Mouse (Mus musculus): ENCODE data around the gene Tectb.
A peak's percentile ranks its signal among the peaks of the same experiment; 100 is the strongest.
"Not testable (repeated sequence)": the region's sequence is repeated elsewhere in the genome, so short reads cannot be mapped to it uniquely, and the experiment has no call there.

Tectb gene

DNA sequence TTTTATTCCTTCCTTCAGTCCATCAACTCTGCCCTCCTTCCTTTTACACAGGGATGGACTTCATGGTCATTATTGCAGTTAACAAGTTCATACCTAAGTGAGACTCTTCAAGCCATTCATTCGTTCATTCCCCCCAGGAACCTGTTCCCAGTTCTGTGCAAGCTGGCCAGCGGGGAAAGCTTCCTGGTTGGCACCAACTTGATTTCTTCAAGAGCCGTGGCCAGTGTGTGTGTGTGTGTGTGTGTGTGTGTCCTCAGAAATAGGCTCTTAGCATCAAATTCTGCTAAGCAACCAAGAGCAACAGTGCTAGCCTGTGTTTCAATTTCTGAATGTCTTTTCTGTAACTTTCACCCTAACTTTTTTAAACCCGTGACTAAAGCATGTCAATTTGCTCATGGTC, 14.6 kb upstream of the Tectb start:
- DNase-seq, result peak; percentile 45

DNA sequence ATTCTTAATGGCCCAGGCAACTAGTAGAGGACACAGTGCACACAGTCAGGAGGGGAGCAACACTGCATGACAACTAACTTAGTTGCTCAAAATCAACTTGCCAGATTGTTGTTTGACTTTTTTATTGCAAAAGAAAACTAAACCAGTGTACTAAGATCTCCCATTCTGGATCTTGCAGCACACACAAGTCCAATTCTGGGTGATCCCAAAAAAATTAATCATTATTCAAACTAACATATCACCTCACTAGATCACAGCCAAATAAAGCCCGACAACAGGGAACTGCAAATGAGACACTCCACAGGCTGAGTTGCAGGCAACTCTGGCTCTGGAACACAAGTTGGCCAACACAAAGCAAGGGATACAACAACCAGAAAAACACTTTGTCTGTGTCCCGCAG, 13.8 kb upstream of the Tectb start:
- no peak for DNase-seq

DNA sequence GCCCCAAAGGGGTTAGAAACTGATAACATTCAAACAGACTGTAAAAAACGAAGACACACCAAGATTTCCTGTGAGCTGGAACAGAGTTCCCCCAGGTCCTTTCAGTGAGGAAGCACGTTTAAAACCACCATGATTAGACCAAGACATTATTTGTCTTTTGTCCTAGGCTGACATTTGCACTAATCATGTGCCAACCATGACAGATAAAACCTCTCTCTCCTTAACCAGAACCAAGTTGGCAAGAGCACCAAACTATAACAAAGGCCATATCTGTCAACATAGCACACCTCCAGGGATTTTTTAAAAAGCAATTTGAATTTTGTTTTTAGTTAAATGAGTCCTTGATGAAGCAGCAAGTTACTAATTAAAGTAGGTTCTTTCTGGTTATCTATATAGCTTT, 12.8 kb upstream of the Tectb start:
- DNase-seq, result no peak

DNA sequence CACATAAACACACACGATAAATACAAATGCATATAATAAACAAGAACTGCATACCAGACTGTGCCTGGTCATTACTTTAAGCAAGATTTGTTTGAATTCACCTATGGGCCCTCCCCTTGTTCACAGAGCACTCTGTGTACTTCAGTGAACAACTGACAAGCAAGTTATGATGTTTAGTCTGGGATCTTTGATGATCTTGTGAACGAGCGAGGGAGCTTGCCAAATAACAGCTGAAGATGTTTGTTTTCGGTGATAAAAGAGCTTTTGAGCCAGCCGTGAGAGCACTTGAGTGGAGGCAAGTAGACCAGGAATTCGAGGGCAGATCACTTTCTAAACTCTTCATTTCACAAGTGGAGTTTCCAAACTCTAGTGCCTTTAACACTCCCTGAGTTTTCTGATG, 12.2 kb upstream of the Tectb start:
- peak; percentile 72 for DNase-seq

DNA sequence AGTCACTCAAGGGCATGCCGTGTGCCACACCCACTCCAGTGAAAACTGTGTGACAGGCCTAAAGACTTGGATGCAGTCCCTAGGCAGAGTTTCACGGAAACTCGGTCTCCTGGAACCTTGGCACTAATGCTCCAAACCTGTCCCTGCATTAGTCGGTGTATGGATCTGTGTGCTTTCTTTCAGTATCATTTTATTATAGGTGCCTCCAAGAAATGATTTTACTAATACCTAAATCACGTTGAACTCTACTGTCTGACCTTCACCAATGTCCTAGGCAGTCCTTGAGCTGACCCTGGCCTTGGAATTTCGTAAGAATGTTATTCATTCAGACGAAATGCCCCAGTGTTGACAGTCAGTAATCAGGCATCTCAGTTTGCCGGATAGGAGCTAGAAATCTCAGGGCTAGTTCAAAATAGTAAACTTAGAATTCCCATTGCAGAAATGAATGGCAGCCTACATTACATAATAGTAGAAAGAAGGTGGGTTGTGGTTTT, 11.2 kb upstream of the Tectb start:
- not testable (repeated sequence) for DNase-seq

DNA sequence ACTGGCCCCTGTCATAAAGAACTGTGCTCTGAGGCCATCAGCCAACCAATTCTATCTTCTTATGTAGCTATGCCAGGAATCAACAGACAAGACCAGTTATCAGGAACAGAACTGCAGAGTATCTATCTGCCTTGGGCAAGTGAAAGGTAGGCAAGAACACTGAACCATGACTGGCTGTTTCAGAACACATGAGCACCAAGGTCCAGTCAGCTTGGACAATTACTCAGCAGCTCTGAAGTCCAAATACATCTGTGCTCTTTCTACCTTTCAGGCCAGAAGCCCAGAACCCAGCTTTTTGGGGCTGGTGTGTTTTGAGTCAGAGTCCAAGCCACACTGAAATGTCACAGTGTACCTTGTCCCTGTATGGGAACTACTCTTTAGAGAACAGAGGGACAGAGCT, 10.1 kb upstream of the Tectb start:
- DNase-seq, result no peak

DNA sequence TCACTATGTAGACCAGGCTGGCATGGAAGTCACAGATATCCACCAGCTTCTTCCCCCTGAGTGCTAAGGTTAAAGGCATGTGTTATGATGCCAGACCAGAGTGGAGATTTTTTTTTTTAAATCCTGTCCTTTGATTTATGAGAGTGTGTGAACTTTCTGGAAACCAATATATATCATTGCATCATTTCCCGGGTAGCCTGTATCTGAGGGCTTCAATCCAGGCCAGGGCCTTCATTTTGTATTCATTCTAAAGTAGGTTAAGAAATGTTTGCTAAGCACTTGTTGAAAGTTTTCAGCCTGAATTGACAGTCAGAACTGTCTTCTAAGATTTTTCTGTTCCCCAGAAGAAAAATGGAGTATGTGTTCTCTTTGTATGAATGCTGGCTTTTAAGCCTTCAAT, 8.9 kb upstream of the Tectb start:
- no peak for DNase-seq

DNA sequence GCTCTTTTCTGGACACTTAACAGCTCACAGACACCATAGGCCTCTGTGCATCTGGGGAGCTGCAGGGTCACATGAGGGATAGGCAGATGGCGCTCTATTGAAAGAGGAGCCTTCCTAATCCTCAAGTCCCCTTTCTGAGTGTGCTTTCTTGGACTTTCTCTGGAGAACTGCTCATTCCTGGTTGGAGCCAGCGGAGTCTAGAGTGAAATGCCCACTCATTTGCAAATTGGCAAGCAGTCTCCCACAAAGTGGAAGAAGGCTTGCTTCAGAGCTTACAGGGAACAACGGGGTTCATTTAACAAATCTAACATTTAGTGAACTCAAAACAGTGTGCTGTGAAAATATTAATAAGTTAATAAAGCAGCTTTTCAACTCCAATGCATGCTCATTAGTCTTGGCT, 3.4 kb upstream of the Tectb start:
- no peak for DNase-seq

DNA sequence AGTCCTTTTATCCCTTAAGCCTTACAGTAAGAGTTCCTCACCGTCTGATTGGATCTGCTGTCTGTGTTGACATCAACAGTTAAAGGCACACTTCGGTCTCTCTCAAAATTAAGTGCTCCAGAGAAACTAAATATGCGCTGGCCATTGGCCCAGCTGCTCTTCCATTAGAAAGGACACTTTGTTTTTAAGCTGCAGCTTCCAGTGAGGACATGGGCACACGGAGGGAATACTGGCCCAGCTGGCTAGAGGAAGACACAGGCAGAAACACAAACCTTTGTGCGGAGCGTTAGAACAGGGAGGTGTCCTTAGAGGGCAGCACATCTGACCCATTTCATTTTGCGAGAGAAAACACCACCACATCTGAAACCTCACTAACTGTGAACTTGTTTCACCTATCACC, 3.9 kb downstream of the Tectb start:
- DNase-seq, result no peak

DNA sequence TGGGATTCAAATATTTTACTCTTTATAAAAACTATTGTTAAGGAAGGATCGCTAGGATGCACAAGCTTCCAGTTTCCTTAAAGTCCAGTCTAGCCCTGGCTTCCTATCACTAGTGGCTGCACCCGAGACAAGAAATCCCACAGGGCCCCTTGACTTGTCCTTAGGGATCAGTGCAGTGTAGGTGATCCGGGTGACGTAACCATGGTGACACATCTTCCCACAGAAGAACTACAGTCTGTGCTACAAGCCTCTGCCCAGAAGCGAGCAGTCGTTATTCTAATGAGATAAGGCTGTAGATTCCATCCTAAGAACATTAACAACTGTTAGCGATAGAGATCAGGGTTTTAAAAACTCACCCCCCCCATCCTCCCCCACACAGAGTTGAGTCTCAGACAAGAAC, 4.5 kb downstream of the Tectb start:
- DNase-seq, result no peak

DNA sequence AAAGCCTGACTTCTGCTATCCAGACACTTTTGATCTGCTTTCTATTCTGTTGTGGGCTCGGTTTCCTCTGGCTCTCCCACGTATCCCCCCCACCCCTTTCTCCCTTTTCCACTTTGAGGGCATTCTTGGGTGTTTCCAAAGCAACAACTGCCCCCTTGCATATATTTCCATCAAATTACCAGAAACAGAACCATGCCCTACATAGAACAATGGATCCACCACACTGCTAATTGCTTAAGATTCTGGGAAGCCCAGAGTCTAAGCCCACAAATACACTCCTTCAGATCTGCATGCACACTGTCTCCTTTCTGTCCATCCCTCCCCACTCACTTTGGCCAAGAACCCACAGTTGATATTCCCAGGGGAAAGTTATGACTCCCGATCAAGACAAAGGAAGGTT, 5.1 kb downstream of the Tectb start:
- no peak for DNase-seq

DNA sequence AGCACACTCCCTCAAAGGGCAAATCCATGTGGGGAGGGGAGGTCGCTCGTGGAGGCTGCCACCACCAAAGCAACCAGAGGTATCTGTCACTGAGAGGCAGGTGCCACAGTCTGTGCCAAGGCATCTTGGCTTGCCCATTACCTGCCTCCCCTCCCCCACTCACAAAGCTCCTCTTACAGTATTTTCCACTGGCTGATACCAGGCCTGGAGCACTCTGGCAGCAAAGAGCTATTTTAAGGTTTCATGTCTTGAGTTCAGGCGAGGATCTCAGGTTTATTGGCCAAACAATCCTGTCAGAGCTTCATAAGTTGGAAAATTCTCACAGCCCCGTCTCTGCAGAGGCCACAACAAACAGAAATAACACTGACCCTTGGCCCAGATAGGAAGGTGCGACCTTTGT, 9.5 kb downstream of the Tectb start:
- DNase-seq, result no peak

DNA sequence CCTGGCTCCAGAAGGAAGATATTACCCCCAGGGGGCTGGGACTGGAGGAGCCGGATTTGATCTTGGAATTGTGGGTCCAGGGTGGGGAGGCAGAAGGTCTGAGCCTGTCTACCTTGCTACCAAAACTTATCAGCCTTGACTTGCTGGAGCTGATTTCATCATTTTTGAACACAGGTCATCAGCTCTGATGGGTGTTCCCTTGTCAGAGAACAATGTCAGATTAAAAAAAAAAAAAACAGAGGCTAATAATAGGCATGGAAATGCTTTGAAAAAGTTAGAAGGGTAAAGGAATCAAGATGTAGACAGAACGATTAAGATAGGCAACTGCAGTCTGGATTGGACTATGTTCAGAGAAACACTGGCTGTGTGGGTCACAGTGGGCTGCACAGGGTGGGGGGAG, 11.1 kb downstream of the Tectb start:
- DNase-seq, result no peak

DNA sequence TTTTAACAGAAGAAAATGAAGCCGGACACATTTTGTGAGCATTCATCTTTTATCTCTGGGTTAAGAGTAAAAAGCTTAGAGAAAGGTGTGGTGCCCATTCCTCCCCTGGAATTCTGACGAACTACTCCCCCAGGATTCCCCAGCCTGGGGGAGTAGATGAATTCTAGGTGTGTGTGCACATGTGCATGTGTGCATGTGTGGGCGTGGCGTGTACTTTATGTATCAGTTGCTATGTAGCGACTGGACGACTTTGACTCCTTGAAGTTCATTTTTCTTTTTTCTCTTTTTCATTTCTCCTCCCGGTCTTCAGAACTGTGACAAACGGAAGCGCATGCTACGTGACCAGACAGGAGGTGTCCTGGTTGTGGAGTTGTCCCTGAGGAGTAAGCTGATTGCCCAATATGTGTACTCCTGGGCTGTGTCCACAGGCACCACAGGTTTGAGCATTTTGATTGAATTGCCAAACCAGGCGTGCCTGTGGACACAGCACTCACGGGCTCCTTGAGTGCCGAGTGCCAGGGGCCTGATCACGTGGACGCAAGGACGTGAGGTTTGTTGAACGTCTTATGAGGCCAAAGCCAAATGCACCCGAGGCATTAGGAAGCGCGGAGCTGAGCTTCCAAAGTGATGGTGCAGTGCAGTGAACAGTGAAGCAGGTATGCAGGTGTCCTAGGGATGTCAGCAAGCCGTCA, 11.9 kb downstream of the Tectb start:
- peak; percentile 61 for DNase-seq

DNA sequence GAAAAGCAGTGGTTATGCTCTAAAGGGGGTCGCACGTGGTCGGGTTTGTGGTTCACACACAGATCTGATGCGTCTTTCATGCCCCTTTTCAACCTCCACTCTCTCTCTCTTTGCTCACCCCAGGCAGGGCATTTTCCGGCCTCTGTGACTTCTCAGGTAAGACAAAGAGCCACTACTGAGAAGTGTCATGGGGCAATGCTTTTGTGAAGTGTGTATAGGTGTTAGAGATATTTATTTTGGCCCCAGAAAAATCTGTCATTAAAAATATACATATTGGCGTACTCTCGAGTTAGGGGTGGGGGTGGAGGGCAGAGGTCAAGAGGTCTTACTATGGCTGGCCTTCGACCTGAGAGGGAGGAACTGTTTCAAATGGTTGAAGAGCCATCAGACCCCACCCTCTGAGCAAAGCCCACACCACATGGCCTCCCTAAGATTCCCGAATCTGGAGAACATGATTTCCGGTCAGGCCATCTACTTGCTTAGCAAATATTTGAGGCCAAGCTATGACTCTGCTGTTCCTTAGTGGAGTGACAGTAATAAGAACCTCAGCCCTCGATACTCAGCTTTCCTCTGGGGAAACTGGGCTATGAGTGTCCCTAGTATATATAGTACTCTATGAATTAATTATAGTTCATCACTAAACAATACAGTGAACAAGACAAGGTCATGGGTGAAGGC, 13.3 kb downstream of the Tectb start:
- no peak for DNase-seq

DNA sequence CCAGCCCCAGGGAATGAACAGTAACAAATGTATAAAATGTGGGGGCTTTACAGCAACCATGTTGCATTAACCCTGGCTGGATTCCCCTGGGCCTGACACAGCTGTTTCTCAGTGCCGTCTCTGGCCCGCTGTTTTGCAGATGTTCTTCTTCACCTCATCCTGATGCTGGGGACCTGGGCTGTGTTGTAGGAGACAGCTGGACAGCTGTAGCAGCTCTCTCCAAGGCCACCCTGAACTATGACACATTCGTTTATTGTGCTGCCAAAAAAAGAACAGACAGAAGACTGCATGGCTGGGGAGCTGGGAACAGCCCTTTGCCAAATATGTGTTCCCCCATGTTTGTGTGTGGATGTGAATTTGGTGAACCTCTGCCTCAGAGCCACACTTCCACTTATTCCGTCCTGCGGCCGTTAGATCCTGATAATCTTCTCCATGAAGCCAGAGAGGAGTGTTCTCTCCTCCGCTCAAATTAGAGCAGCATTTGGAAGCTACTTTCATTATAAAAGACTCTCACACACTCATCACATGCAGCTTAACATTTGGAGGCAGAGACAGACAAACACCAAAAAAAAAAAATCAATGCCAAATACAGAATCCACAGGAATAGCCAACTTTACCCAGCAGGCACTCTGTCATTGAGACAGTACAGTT, 14.1 kb downstream of the Tectb start:
- DNase-seq, result peak; percentile 47

DNA sequence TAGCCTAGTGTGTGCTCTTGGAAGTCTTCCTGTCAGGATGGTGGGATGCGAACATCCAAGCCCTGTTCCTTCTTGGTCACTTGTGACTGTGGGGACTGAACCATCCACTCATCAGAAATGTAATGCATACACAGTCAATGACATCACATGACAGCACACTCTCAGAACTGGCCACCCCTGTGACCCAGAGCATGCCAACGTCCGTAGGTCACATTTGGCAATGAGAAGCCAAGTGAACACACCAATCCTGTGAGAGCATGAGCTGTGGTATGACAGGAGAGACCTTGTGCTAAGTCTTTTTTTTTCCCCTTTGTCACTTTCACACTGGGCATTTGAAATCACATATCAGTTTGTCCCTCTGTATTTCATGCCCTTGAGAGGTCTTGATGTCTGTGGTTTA, 15.0 kb downstream of the Tectb start:
- DNase-seq, result no peak

DNA sequence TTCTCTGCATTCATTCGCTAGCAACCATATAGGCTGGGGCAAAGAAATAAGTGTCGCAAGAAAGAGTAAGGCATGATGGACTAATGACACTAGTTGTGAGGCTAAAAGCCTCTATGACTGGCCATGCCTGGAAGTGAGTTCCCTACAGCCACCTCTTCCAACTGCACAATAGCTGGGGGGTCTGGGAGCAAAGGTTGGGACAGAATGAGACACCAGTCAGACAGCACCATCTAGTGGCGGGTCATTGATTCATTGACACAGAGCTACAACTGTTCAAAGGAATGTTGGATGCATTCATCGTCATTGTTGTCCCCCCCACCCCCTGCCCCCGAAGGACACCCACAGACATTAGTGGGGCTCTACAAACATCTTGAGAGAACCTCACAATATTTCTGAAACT, 17.8 kb downstream of the Tectb start:
- peak; percentile 83 for DNase-seq

DNA sequence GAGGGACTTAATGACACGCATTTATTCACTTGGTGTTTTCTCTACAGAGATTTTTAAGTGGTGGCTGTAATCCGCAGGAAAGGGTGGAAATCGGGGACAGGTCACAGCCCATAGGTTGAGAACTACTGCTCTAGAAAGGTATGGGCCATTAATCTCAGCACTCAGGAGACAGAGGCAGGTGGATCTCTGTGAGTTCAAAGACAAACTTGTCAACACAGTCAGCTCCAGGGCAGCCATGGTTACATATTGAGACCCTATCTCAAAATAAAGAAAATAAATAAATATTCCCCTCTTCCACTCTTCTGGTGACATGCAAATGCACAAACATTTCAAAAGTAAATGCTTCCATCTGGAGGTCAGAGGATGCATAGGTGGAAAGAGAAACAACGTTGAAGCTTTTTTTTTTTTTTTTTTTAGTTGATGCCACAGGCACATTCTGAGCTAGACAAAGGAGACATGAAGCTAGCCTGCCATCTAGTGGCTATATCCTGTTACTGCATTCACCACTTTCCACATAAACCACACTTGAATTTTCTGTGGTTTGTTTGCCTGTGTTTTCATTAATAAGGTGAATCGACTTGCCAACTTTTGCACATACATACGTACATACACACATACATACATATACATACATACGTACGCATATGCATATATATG, 26.1 kb downstream of the Tectb start:
- peak; percentile 57 for DNase-seq

DNA sequence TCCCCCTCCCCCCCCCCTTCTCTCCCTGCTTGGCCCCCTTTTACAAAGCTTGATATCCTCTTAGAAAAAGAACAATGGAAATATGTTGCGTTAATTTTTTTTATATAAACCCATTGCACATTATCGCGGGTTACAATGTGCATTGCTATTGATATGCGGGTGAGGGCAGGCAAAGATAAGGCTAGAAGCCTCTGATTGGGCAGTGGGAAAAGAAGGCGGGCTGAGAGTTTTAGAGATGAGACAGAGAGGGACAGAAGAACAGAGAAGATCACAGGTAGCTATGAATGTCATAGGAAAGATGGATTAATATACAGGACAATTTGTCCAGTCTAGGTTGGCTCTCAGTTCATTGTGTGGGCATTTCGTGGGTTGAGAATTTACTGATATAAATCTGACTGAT, 26.7 kb downstream of the Tectb start:
- DNase-seq, result no peak

DNA sequence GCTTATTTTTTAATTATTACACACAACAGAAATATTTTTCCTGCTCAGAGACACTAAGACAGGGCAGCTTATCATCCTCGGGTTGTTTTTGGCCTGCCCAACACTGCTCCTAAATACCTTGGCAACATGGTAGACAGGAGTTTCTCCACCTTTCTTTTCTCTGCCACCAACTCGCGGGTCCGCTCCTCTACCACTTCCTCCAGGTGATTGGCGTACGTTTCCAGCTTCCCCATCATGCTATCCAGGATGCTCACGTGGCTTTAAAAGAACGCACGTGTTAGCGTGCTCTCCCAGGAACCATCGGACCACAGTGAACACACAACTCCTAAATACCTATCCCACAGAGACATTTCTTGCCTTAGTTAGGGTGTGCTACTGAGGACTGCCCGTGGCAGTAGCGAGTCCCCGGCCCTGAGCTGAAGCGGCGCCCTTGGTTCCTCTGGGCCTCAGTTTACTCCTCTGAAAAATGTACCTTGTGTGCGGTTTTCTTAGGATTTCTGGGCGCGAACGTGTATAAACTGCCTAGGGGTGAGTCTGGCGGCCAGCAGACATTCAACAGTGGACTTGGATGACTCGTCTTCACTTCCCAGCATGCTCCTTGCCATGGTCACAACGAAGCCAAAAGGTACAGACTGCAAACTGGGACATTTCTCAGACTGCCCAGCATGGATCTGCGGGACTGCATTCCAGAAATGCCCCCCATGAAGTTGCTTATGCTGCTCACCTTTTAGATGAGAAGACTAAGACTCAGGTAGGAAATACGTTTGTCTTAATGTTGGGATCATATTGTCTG, 27.4 kb downstream of the Tectb start:
- no peak for DNase-seq

DNA sequence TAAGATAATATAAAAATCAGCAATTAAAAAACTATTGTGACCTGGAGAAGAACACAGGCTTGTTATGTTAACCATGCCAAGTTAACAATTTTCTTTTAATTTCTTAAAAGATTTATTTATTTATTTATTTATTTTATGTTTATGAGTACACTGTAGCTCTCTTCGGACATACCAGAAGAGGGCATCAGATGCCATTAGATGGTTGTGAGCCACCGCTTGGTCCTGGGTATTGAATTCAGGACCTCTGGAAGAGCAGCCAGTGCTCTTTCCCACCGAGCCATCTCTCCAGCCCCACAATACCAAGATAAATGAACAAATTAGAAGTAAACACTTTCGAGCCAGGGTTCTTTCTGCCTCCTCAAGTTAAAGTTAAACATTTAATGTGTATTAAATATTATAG, 28.1 kb downstream of the Tectb start:
- DNase-seq, result no peak

DNA sequence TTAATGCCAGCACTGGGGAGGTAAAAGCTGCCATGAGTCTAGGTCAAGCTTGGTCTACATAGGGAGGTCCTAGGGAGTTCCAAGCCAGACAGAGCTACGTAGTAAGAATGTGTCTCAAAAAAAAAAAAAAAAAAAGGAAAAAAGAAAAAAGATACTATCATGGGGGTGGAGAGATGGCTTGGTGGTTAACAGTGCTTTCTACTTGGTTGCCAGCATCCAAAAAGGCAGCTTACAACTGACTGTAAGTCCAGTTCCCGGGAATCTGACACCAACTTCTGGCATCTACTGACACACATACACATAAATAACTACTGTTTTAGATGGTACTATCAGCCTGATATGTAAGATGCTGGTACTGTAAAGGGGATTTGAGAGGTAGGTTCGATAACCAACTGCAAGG, 28.6 kb downstream of the Tectb start:
- DNase-seq, result no peak

All from lung, postnatal 14 days (tissue).